Mouse (Mus musculus) forebrain, embryonic 11.5 days (tissue): ENCODE data around the gene Zfp189. TPM values are rescaled to one million over a fixed set of nuclear protein-coding genes. Genes with fewer than 3 reads are reported as not detected.

Experiments
- ATAC-seq: fragments of 200-750 bp; cut with Nextera tagmentation; replicated peaks from 2 replicates; pipeline ENCODE4 v1.8.0; 2017; ENCODE audit warnings: moderate TSS enrichment; ENCODE audit not compliant: low FRiP score
- DNase-seq: peaks from one replicate; pipeline ENCODE4 v3.0.0-alpha.2; 2017; ENCODE audit warnings: low spot score
- H3K27ac ChIP-seq: fragments of 300-500 bp; sonication (generic); 2 replicates; pipeline ENCODE4 v1.5.1; 2014; ENCODE audit warnings: low read depth, low read length
- H3K27me3 ChIP-seq: fragments of 300-500 bp; sonication (generic); 2 replicates; pipeline ENCODE4 v1.6.1; 2014; ENCODE audit warnings: mild to moderate bottlenecking, low read length, mixed read lengths; ENCODE audit not compliant: control insufficient read depth, insufficient read depth
- H3K36me3 ChIP-seq: fragments of 300-500 bp; sonication (generic); 2 replicates; pipeline ENCODE4 v1.6.1; 2014; ENCODE audit warnings: mild to moderate bottlenecking, low read length, moderate library complexity, mixed read lengths; ENCODE audit not compliant: control insufficient read depth, insufficient read depth
- H3K4me1 ChIP-seq: fragments of 300-500 bp; sonication (generic); replicated peaks from 2 replicates; pipeline ENCODE4 v1.6.1; 2014; ENCODE audit warnings: low read length, mixed read lengths; ENCODE audit not compliant: control insufficient read depth, insufficient read depth
- H3K4me2 ChIP-seq: fragments of 300-500 bp; sonication (generic); 2 replicates; pipeline ENCODE4 v1.6.1; 2014; ENCODE audit warnings: low read depth, mild to moderate bottlenecking, low read length, moderate library complexity, mixed read lengths; ENCODE audit not compliant: severe bottlenecking
- H3K4me3 ChIP-seq: fragments of 300-500 bp; sonication (generic); 2 replicates; pipeline ENCODE4 v1.5.1; 2014; ENCODE audit warnings: low read depth, low read length
- H3K9ac ChIP-seq: fragments of 300-500 bp; sonication (generic); 2 replicates; pipeline ENCODE4 v1.6.1; 2014; ENCODE audit warnings: low read length
- H3K9me3 ChIP-seq: fragments of 300-500 bp; sonication (generic); 2 replicates; pipeline ENCODE4 v1.6.1; 2016; ENCODE audit warnings: low read length, mixed read lengths; ENCODE audit not compliant: control insufficient read depth
- WGBS: fragments of 180-500 bp; shearing (Covaris S2); extraction: QIAGEN DNeasy Blood & Tissue Kit; methylation state at CpG from one replicate; pipeline ENCODE4 v1.1.7; 2014; 5-methylcytosine and 5-hydroxymethylcytosine counted together
- polyA plus RNA-seq: library from polyadenylated mRNA; unstranded; fragments of >200 nt; fragmentation: Nextera tagmentation; extraction: Ambion mirVana; gene quantifications from 2 replicates; pipeline ENCODE4 v1.2.1, GENCODE M21; 2014

Zfp189 gene
- polyA plus RNA-seq, 1 experiment from 2014 or later: 14.5 TPM

DNA sequence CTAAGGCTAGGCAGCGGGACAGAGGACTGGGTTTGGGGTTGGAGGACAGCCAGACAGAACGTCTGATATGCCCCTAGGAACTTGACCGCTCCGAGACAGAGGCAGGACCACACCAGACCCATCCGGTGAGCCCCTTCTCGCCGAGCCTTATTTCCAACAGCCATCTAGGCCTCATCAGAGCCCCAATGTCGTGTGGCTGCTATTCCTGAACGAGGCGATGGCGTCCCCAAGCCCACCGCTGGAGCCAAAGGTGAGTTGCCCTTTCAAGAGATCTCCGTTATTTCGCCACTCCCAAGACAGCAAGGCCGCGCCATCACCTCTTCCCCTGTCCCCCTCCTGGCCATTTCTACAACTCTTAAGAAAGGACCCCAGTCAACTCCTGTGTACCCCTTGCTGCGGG is 370 bp downstream of the Zfp189 start:
- Histone ChIP-seq H3K4me3 (peak overlapping the region; percentile 70), H3K9ac (peak overlapping the region; percentile 72), H3K27me3 (no peaks in the 10 kb centered on the region), H3K27ac (no peak overlapping the region), H3K4me1 (peaks cover 3% of the 10 kb centered on the region; the same call in 1 of the 2 replicates), H3K36me3 (no peaks in the 10 kb centered on the region; the same call in 1 of the 2 replicates), H3K9me3 (no peaks in the 10 kb centered on the region), H3K4me2 (peak overlapping the region; percentile 64)
- DNase-seq (no peak), ATAC-seq (peak; percentile 28)
- 0% methylated on average over 17 of the region's 17 CpGs for WGBS

DNA sequence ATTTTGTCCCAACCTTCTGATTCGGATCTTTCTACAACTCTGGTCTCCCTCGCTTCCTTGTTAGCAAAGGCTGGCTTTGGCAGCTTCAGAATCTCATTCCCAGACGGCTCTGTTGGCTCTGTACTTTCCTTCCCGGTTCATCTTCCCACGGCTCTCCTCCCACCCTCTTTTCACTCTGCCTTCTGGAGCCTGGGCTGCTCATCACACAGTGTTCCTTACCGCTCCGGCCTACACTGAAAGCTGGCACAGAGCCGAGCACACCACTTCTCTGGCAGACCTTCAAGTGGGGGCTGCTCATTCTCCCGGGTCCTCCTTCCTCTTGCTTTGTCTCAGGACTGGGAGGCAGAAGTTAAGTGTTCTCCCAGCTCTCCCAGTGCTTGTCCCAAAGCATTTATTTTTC is 1.6 kb downstream of the Zfp189 start:
- Histone ChIP-seq H3K9ac (no peak overlapping the region), H3K4me3 (no peak overlapping the region), H3K27me3 (no peaks in the 10 kb centered on the region), H3K4me1 (peaks cover 3% of the 10 kb centered on the region; the same call in 1 of the 2 replicates), H3K4me2 (no peak overlapping the region), H3K9me3 (no peaks in the 10 kb centered on the region), H3K27ac (no peak overlapping the region), H3K36me3 (no peaks in the 10 kb centered on the region; the same call in 1 of the 2 replicates)
- 90% methylated on average over 9 of the region's 9 CpGs for WGBS
- DNase-seq (no peak), ATAC-seq (no peak)

- Histone ChIP-seq H3K36me3 (peaks cover 5% of the 10 kb centered on the region), H3K4me3 (no peak overlapping the region), H3K27me3 (no peaks in the 10 kb centered on the region), H3K4me1 (no peaks in the 10 kb centered on the region), H3K27ac (no peak overlapping the region), H3K9me3 (no peaks in the 10 kb centered on the region; the same call in 1 of the 2 replicates), H3K9ac (no peak overlapping the region), H3K4me2 (no peak overlapping the region)
- ATAC-seq (no peak), DNase-seq (no peak)
- 92% methylated on average over 3 of the region's 3 CpGs for WGBS
Observed at GRCm38 (mm10) chr4:49535036-49535435, 14.1 kb downstream of the Zfp189 start.

- ATAC-seq: no peak
- 90% methylated on average over 4 of the region's 4 CpGs for WGBS
Observed at GRCm38 (mm10) chr4:49535675-49536294, 14.8 kb downstream of the Zfp189 start.

DNA sequence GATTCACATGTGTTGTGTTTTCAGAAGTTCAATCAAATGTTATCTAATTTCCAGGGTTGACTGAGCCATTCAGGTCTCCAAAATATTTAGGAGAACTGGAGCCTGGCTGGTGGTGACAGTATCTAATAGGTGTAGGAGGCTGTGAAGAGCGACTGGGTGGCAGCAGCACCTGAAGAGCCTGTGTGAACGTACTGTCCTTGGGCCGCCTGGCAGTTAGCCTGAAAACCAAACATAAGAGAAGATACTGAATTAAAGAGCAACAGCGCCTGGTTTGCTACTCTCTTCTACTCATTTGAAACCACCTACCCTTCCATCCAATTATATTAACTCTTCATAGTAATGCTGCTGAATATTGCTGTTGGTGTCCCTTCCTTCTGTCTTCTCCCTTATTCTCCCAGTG is 15.7 kb downstream of the Zfp189 start:
- Histone ChIP-seq H3K27me3 (no peaks in the 10 kb centered on the region), H3K4me3 (no peak overlapping the region), H3K9me3 (no peaks in the 10 kb centered on the region), H3K36me3 (no peaks in the 10 kb centered on the region), H3K9ac (no peak overlapping the region), H3K4me1 (no peaks in the 10 kb centered on the region), H3K4me2 (no peak overlapping the region), H3K27ac (no peak overlapping the region)
- ATAC-seq (no peak), DNase-seq (no peak)
- 93% methylated on average over 4 of the region's 4 CpGs for WGBS

More at GRCm38 (mm10) chr4:49535675-49536294, 14.8 kb downstream of the Zfp189 start:
- H3K4me1 ChIP-seq: no peaks in the 10 kb centered on the region
- no peak overlapping the region for H3K4me3 ChIP-seq
- no peak for DNase-seq
- no peaks in the 10 kb centered on the region for H3K36me3 ChIP-seq
- no peak overlapping the region for H3K4me2 ChIP-seq
- no peaks in the 10 kb centered on the region; the same call in 1 of the 2 replicates for H3K9me3 ChIP-seq
- no peak overlapping the region for H3K9ac ChIP-seq
- no peaks in the 10 kb centered on the region for H3K27me3 ChIP-seq
- no peak overlapping the region for H3K27ac ChIP-seq

DNA sequence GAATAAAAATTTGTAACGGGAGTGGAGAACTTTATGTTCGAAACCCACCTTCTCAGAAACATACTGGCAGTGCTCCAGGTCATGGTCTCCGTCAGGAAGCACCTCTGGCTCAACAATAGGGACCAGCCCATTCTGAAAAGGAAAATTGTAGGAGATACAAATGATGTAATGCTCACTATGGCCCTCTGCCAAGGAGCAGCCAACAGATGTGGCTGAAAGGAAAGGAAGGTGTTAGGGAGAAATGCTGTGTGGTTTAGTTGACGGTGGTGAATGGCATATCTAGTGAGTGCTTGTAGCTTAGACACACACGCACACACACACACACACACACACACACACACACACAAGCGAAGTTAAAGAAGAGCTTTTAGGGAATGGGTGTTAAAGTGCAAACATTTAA is 18.7 kb downstream of the Zfp189 start:
- no peak overlapping the region for H3K9ac ChIP-seq
- no peaks in the 10 kb centered on the region for H3K9me3 ChIP-seq
- no peak overlapping the region for H3K4me3 ChIP-seq
- DNase-seq (no peak), ATAC-seq (no peak)
- 78% methylated on average over 6 of the region's 6 CpGs for WGBS
- H3K4me2 ChIP-seq: no peak overlapping the region
- no peaks in the 10 kb centered on the region for H3K36me3 ChIP-seq
- no peaks in the 10 kb centered on the region for H3K4me1 ChIP-seq
- H3K27me3 ChIP-seq: no peaks in the 10 kb centered on the region
- H3K27ac ChIP-seq: no peak overlapping the region

GRCm38 (mm10) chr4:49540966-49541365 is 20.0 kb downstream of the Zfp189 start:
- 77% methylated on average over 3 of the region's 3 CpGs for WGBS
- no peaks in the 10 kb centered on the region for H3K9me3 ChIP-seq

DNA sequence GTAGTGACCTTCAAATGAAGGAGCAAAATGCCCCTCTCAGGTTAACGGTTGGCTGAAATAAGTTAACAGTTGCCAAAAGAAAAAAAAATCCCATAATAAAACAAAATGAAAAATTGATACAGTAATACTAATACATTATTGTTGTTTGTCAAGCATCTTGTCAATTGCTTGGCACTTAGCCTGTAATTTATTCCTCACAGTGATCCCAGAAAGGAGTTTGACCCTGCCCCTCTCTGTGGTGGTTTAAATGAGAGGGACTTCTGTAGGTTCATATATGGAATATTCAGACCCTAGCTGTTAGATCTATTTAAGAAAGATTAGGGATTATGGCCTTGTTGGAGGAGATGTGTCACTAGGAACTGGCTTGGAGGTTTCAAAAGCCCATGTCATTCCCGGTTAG is 25.1 kb downstream of the Zfp189 start:
- WGBS: 88% methylated on average over 2 of the region's 2 CpGs

More at GRCm38 (mm10) chr4:49540966-49541365, 20.0 kb downstream of the Zfp189 start:
- H3K4me1 ChIP-seq: no peaks in the 10 kb centered on the region
- H3K27ac ChIP-seq: no peak overlapping the region
- H3K9ac ChIP-seq: no peak overlapping the region
- H3K4me2 ChIP-seq: no peak overlapping the region
- H3K27me3 ChIP-seq: no peaks in the 10 kb centered on the region
- H3K4me3 ChIP-seq: no peak overlapping the region
- ATAC-seq: no peak
- DNase-seq: no peak
- H3K36me3 ChIP-seq: no peaks in the 10 kb centered on the region

More for the DNA sequence above, 25.1 kb downstream of the Zfp189 start:
- Histone ChIP-seq H3K36me3 (no peaks in the 10 kb centered on the region), H3K4me3 (no peak overlapping the region), H3K4me1 (no peaks in the 10 kb centered on the region), H3K27me3 (no peaks in the 10 kb centered on the region), H3K9me3 (no peaks in the 10 kb centered on the region), H3K9ac (no peak overlapping the region), H3K4me2 (no peak overlapping the region), H3K27ac (no peak overlapping the region)
- DNase-seq: no peak
- no peak for ATAC-seq
